Mouse (Mus musculus): Measurements from ENCODE around the gene Perp.

The Perp gene

GRCm38 (mm10) chr10:18844441-18845286 is at the start of gene Perp:
Perp (plus strand) TSS chr10:18845020.
- peak; percentile 32 to 43 for DNase-seq (ENCODE audit: low spot score in 2 of 2)

GRCm38 (mm10) chr10:18811751-18812150 is 33.1 kb upstream of the Perp start:
- DNase-seq (ENCODE audit: low spot score in 2 of 2), result no peak

DNA sequence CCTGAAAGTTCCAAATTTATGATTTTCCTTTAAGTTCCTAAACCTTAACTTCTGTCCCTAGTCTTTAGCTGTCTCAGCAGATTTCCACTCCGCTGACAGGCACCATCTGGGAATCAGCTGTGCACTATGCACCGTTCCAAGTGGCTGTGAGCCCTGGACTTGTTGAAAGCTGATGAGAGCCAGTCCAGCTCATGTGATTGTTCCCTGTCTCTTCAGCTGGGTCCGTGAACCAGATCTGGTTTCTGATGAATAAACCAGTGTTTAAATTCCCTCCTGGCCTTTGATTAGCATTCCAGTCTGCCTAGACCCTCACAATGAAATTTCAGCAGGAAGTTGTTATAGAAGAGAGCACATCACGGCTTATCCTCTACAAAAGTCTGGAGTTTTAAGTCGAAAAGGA is 28.3 kb upstream of the Perp start:
- DNase-seq (ENCODE audit: low spot score in 2 of 2), result no peak

DNA sequence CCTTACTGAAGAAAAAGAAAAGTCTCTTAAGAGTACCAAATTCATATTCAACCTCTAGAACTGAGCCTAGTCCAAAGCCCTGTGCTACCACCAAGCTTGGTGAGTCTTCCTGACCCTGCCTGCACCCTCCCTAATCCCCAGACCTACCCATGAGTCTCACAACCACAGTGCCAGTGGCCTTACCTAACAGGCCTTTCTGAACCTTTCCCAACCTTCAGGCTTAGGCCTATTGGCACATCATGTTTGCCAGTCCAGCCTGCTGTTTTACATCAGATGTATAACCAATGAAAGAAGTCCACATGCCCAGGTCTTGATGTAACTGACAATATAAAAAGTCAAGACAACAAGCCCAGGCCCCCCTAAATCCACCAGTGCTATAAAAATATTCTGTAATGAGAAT is 19.7 kb upstream of the Perp start:
- no peak for DNase-seq (ENCODE audit: low spot score in 2 of 2)

DNA sequence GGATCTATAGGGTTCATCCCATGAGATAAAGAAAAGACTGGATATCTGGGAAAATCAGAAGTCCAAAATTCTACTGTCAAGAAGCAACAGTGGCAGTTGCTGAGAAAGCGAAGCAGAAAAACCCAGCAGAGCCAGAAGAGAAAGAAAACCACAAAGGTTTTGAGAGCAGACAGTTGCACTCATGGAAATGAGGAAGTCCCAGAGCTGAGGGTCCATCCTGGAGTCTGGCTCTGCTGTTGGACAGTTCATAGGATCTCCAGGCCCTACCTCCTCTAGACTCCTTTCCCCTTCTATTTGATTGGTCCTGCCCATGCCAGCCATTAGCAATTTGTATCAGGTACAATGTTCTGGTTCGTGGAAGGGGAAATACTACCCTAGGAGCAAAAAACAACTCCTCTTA is 18.7 kb upstream of the Perp start:
- DNase-seq (ENCODE audit: low spot score in 2 of 2), result no peak

GRCm38 (mm10) chr10:18827936-18828335 is 16.9 kb upstream of the Perp start:
- no peak for DNase-seq (ENCODE audit: low spot score in 2 of 2)

GRCm38 (mm10) chr10:18830359-18830758 is 14.5 kb upstream of the Perp start:
- DNase-seq (ENCODE audit: low spot score in 2 of 2), result no peak

DNA sequence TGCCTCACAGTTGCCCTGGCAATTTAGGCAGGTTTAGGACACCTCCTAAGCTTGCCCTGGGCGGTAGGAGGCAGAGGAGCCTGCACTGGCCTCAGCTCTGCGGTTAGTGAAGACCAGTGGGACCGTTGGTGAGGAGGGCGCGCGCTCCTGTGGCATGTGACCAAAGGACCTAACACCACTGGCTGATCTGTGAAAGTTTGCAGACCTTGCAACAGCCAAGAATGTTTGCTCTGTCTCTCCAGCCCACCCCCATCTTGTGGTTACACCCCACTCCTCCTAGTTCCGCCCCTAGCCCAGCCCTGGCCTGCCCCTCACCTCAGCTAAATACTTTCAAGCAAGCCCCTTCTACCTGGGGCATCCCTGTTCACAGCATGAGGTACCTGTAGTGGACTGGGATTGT is 13.0 kb upstream of the Perp start:
- DNase-seq (ENCODE audit: low spot score in 2 of 2), result no peak

DNA sequence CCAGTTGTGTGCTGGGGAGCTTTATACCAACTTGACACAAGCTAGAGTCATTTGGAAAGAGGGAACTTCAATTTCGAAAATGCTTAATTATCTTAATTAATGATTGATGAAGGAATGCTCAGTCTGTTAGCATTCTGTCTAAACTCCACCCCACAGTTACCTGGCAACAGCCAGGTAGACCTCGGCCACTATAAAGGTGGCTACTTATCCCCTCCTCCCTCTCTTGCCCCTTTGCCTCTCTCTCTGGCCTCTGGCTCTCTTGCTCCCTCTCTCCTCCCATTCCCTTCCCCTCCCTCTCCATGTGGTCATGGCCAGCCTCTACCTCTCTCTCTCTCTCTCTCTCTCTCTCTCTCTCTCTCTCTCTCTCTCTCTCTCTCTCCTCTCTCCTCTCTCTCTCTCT is 10.4 kb upstream of the Perp start:
- DNase-seq (ENCODE audit: low spot score in 2 of 2), result no peak

DNA sequence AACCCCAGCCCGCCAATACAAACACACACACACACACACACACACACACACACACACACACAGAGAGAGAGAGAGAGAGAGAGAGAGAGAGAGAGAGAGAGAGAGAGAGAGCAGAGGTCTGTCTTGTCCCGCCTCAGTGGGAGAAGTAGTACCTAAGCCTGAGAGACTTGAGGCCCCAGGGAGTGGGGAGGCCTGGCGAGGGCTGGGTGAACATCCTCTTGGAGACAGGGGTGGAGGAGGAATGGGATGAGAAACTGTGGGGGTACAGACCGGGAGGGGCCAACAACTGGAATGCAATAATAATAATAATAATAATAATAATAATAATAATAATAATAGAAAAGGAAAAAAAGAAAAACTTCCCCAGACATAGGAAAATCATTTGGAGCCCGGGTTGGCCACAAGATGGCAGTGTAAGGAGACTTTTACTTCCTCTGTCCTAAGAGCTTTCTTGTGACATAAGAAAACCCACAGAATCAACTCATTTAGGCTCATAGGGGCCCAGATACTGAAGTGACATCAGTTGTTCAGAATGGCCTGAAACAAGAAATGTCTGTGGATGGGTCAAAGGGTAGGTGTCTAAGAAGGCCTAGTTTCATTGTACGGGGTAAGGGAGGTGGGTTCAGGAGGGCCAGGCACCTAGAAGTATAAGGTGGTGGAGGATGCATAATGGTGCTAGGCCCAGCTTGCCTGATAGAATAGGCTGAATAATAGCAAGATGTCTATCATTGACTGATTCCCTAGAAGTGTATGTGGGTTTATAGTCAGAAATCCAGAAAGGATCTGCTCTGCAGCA is 8.9 kb upstream of the Perp start:
- peak in 1 of 2 experiments; percentile 22 for DNase-seq (ENCODE audit: low spot score in 2 of 2)

DNA sequence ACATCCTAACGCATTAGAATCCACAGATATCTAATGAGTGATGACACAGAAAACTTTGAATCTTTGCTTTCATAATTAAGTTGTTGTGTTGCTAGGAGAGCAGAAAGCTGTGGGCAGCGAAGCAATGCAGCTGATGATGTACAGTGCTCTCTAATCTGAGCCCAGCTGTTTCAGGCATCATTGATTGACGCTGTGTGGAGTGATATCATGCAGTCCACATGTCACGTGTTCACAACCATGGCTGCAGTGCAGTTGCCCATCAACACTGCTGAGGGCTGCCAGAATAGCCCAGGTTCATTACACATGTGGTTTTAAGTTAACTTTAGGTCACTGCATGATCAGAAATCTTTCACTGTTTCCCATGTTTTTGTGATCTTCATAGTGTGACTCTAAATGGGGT is 5.3 kb upstream of the Perp start:
- DNase-seq (ENCODE audit: low spot score in 2 of 2), result no peak

DNA sequence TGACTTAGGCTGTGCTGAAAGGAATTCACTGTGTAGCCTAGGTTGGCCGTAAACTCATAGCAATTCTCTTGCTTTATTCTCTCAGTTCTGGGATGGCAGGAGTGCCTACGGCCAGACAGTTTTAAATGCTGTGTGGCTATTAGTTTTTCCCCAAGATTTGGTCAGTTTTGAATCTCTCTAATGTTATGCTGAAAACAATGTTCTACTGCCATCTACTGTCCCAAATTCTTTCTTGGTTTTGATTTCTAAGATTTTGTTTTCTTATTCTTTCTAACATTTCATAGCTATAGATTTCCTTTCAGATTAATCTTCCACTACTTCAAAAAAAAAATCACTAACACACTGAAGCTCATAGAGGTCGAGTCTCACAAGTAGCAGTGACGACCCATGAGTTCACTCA is 4.1 kb upstream of the Perp start:
- no peak for DNase-seq (ENCODE audit: low spot score in 2 of 2)

- DNase-seq (ENCODE audit: low spot score in 2 of 2), result no peak
Measured at GRCm38 (mm10) chr10:18845287-18845662, 455 bp downstream of the Perp start.

DNA sequence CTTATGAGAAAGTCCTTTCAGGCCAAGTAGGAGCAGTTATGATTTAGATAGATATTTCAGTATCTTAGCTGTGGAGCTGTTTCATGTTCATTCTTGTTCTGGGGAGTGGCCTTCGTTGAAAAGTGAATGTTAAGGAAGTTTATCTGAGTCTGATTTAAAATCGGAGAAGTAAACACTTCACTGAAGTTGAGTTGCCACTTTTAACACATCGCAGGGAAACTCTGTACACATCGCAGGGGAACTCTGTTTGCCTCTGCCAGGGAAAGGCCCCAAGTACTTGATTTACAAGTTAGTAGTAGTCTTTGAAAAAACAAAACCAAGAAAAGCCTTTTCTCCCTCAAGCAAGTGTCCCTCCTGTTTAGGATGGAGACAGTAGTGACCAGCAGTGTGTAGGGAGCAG is 891 bp downstream of the Perp start:
- DNase-seq (ENCODE audit: low spot score in 2 of 2), result no peak

DNA sequence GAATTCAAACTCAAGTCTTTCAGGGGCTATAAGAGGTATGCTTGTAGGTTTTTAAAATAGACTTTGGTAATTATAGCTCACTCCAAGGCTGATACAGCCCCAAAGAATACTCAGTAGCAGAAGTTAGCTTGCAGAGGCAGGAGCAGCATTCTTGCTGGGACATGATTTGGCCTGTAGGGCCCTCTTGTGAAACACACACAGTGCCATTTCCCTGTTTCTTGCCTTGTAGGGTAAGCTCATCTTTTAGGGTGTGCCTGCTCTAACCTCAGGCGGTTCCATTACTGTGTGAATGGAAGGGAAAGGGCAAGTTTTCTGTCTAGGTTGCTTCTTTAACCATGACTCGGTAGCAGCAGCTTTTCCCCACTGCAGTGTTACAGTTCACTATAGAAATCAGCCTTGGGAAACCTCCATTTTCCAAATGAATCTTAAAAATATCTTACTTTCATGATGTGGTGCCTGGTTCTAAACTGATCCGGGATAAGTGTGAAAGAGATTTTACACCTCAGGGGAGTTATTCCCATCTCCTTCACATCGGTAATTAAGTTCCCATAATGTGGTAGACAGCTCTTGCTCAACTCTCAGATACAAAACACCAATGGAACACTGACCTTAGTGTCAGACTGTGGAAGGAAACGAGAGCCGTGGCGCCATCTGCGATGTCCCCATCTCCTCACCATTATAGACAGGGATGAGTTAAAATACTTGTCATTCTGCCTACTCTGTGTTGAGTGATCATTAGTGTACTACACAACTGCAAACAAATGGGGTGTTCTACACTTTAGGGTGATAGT is 1.8 kb downstream of the Perp start:
- no peak for DNase-seq (ENCODE audit: low spot score in 2 of 2)

GRCm38 (mm10) chr10:18850177-18850576 is 5.4 kb downstream of the Perp start:
- DNase-seq (ENCODE audit: low spot score in 2 of 2), result no peak

DNA sequence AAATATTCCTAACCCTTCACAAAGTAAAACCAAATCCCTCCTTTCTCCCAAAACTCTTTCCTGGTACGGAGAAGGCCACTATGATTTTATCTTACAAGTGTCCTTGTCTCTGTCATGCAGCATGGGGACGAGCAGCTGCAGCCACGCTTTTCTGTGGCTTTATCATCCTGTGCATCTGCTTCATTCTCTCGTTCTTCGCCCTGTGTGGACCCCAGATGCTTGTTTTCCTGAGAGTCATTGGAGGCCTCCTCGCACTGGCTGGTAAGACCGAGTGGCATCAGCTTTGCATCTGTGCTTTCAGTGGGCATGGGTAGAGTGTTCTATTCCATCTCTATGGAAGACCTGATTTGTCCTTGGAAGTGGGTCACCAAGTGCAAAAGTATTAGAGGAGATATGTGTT is 8.6 kb downstream of the Perp start:
- no peak for DNase-seq (ENCODE audit: low spot score in 2 of 2)

- no peak for DNase-seq (ENCODE audit: low spot score in 2 of 2)
Measured at GRCm38 (mm10) chr10:18857244-18857643, 12.4 kb downstream of the Perp start.

DNA sequence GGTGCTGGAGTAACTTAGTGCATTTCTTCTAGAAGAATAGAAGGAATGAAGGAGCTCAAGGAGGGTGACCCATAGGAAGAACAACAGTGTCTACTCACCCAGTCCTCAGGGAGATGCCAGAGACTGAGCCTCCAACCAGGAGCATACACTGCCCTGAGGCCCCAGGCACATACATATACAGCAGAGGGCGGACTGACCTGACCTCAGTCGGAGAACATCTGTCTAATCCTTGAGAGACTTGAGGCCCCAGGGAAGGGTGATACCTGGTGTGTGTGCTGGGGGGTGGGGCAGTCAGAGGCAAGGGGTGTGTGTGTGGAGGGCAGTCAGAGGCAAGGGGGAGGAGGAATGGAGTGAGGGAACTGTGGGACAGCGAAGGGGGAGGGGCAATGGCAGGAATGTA is 14.8 kb downstream of the Perp start:
- DNase-seq (ENCODE audit: low spot score in 2 of 2), result no peak

- DNase-seq (ENCODE audit: low spot score in 2 of 2), result no peak
Measured at GRCm38 (mm10) chr10:18860119-18860824, 15.5 kb downstream of the Perp start.

DNA sequence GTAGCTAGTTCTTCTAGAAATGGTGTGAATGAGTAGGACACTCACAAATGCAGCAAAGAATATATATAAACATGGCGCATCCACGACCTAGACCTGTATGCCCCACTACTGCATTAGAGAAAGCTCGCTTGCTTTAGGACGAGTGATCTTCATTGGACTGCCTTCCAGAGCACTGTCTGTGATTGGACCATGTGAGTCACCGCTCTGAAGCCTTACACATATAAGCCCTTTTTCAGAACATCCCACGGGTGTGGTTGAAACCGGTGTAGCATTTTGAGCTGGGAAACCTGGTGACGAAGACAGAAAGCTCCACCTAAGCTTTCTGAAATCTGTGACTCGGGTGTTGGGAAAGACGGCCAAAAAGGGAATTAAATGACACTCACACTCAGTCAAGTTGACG is 16.0 kb downstream of the Perp start:
- DNase-seq (ENCODE audit: low spot score in 2 of 2), result no peak

GRCm38 (mm10) chr10:18861418-18861817 is 16.6 kb downstream of the Perp start:
- DNase-seq (ENCODE audit: low spot score in 2 of 2), result no peak

All from natural killer cell, adult 2 months (primary cell).